Mouse (Mus musculus) bone marrow, adult 2 months (tissue): ENCODE data around the gene Cox4i2.

Source experiments
- CTCF ChIP-seq: fragments of 200-500 bp; IDR thresholded peaks from 2 replicates; pipeline ENCODE4 v1.5.1; 2011; ENCODE audit warnings: low read length, control low read depth; ENCODE audit not compliant: control insufficient read depth, insufficient read depth
- POLR2A ChIP-seq: fragments of 200-500 bp; IDR thresholded peaks from 2 replicates; pipeline ENCODE4 v1.6.1; 2011; ENCODE audit warnings: low read depth, mild to moderate bottlenecking, control low read depth, low read length, borderline replicate concordance; ENCODE audit not compliant: control insufficient read depth

GRCm38 (mm10) chr2:152780466-152780865 lies 26.5 kb downstream of the Cox4i2 start:
- TF ChIP-seq CTCF = no peak
- no peak for TF ChIP-seq POLR2A
